Mouse (Mus musculus): ENCODE results near the gene Tmem253. TPM values are rescaled to one million over a fixed set of nuclear protein-coding genes. Genes with fewer than 3 reads are reported as not detected.

The Tmem253 gene
- polyA plus RNA-seq, 1 experiment from 2014 or later, result 0.39 TPM

GRCm38 (mm10) chr14:51994453-51994852 lies 21.0 kb upstream of the Tmem253 start:
- Histone ChIP-seq H3K9me3 (replicated peaks) (no peaks in the 10 kb centered on the region), H3K27me3 (replicated peaks) (no peaks in the 10 kb centered on the region), H3K27ac (no peak overlapping the region), H3K4me2 (no peak overlapping the region), H3K36me3 (peaks cover 91% of the 10 kb centered on the region), H3K4me3 (no peak overlapping the region), H3K9ac (no peak overlapping the region), H3K4me1 (peaks cover 22% of the 10 kb centered on the region)
- 76% methylated on average over 4 of the region's 4 CpGs for WGBS (ENCODE audit: insufficient replicate concordance)
- ATAC-seq, result no peak

GRCm38 (mm10) chr14:51995219-51995871 lies 20.1 kb upstream of the Tmem253 start:
- Histone ChIP-seq H3K4me2 (no peak overlapping the region), H3K4me1 (peaks cover 17% of the 10 kb centered on the region), H3K27ac (no peak overlapping the region), H3K9ac (no peak overlapping the region), H3K9me3 (replicated peaks) (no peaks in the 10 kb centered on the region), H3K36me3 (peaks cover 91% of the 10 kb centered on the region), H3K27me3 (replicated peaks) (no peaks in the 10 kb centered on the region), H3K4me3 (no peak overlapping the region)
- ATAC-seq, result no peak
- WGBS (ENCODE audit: insufficient replicate concordance), result 46% methylated on average over 12 of the region's 12 CpGs

GRCm38 (mm10) chr14:51996231-51996841 lies 19.1 kb upstream of the Tmem253 start:
- Histone ChIP-seq H3K36me3 (peaks cover 88% of the 10 kb centered on the region), H3K9ac (no peak overlapping the region), H3K4me1 (peaks cover 17% of the 10 kb centered on the region), H3K4me3 (no peak overlapping the region), H3K9me3 (replicated peaks) (no peaks in the 10 kb centered on the region), H3K4me2 (no peak overlapping the region), H3K27me3 (replicated peaks) (no peaks in the 10 kb centered on the region), H3K27ac (no peak overlapping the region)
- 84% methylated on average over 13 of the region's 13 CpGs for WGBS (ENCODE audit: insufficient replicate concordance)
- no peak for ATAC-seq

- no peak overlapping the region for H3K4me3 ChIP-seq
Observed at GRCm38 (mm10) chr14:51996866-51997265, 18.6 kb upstream of the Tmem253 start.

GRCm38 (mm10) chr14:51997483-51997882 lies 18.0 kb upstream of the Tmem253 start:
- H3K27ac ChIP-seq, result no peak overlapping the region
- 87% methylated on average over 14 of the region's 14 CpGs for WGBS (ENCODE audit: insufficient replicate concordance)
- no peaks in the 10 kb centered on the region for H3K9me3 ChIP-seq (replicated peaks)
- H3K36me3 ChIP-seq, result peaks cover 85% of the 10 kb centered on the region
- H3K9ac ChIP-seq, result no peak overlapping the region
- no peak overlapping the region for H3K4me2 ChIP-seq
- no peak overlapping the region for H3K4me3 ChIP-seq
- ATAC-seq, result no peak
- H3K27me3 ChIP-seq (replicated peaks), result no peaks in the 10 kb centered on the region
- peaks cover 17% of the 10 kb centered on the region for H3K4me1 ChIP-seq

More at GRCm38 (mm10) chr14:51996866-51997265, 18.6 kb upstream of the Tmem253 start:
- no peak for ATAC-seq
- no peak overlapping the region for H3K9ac ChIP-seq
- WGBS (ENCODE audit: insufficient replicate concordance), result 71% methylated on average over 17 of the region's 17 CpGs
- no peaks in the 10 kb centered on the region for H3K27me3 ChIP-seq (replicated peaks)
- peaks cover 85% of the 10 kb centered on the region for H3K36me3 ChIP-seq
- H3K4me1 ChIP-seq, result peaks cover 17% of the 10 kb centered on the region
- H3K9me3 ChIP-seq (replicated peaks), result no peaks in the 10 kb centered on the region
- no peak overlapping the region for H3K4me2 ChIP-seq
- H3K27ac ChIP-seq, result no peak overlapping the region

GRCm38 (mm10) chr14:52003981-52004495 lies 11.4 kb upstream of the Tmem253 start:
- H3K9me3 ChIP-seq (replicated peaks), result no peaks in the 10 kb centered on the region
- no peak for ATAC-seq
- no peak overlapping the region for H3K27ac ChIP-seq
- peaks cover 9% of the 10 kb centered on the region for H3K4me1 ChIP-seq
- H3K4me3 ChIP-seq, result no peak overlapping the region
- 57% methylated on average over 16 of the region's 16 CpGs for WGBS (ENCODE audit: insufficient replicate concordance)
- H3K4me2 ChIP-seq, result no peak overlapping the region
- peaks cover 87% of the 10 kb centered on the region for H3K36me3 ChIP-seq
- no peaks in the 10 kb centered on the region for H3K27me3 ChIP-seq (replicated peaks)
- H3K9ac ChIP-seq, result no peak overlapping the region

- H3K9ac ChIP-seq, result no peak overlapping the region
- no peak overlapping the region for H3K27ac ChIP-seq
- ATAC-seq, result no peak
Observed at GRCm38 (mm10) chr14:52005141-52005540, 10.3 kb upstream of the Tmem253 start.

GRCm38 (mm10) chr14:52005616-52006015 lies 9.8 kb upstream of the Tmem253 start:
- Histone ChIP-seq H3K27ac (no peak overlapping the region), H3K9ac (no peak overlapping the region), H3K27me3 (replicated peaks) (peaks cover 14% of the 10 kb centered on the region; the same call in 1 of the 2 replicates), H3K4me2 (no peak overlapping the region), H3K9me3 (replicated peaks) (no peaks in the 10 kb centered on the region), H3K4me1 (peaks cover 24% of the 10 kb centered on the region), H3K4me3 (no peak overlapping the region), H3K36me3 (peaks cover 80% of the 10 kb centered on the region)
- ATAC-seq, result no peak
- 80% methylated on average over 6 of the region's 6 CpGs for WGBS (ENCODE audit: insufficient replicate concordance)

More at GRCm38 (mm10) chr14:52005141-52005540, 10.3 kb upstream of the Tmem253 start:
- 72% methylated on average over 7 of the region's 7 CpGs for WGBS (ENCODE audit: insufficient replicate concordance)
- Histone ChIP-seq H3K4me2 (no peak overlapping the region), H3K36me3 (peaks cover 84% of the 10 kb centered on the region), H3K4me1 (peaks cover 19% of the 10 kb centered on the region), H3K4me3 (no peak overlapping the region), H3K9me3 (replicated peaks) (no peaks in the 10 kb centered on the region), H3K27me3 (replicated peaks) (peaks cover 10% of the 10 kb centered on the region; the same call in 1 of the 2 replicates)

GRCm38 (mm10) chr14:52006241-52006640 lies 9.2 kb upstream of the Tmem253 start:
- peaks cover 28% of the 10 kb centered on the region for H3K4me1 ChIP-seq
- no peak overlapping the region for H3K4me3 ChIP-seq
- H3K4me2 ChIP-seq, result no peak overlapping the region
- H3K36me3 ChIP-seq, result peaks cover 75% of the 10 kb centered on the region
- H3K27ac ChIP-seq, result no peak overlapping the region
- H3K27me3 ChIP-seq (replicated peaks), result peaks cover 14% of the 10 kb centered on the region; the same call in 1 of the 2 replicates
- H3K9ac ChIP-seq, result no peak overlapping the region
- H3K9me3 ChIP-seq (replicated peaks), result no peaks in the 10 kb centered on the region
- ATAC-seq, result no peak
- WGBS (ENCODE audit: insufficient replicate concordance), result 84% methylated on average over 8 of the region's 8 CpGs

- no peak for ATAC-seq
- H3K4me3 ChIP-seq, result no peak overlapping the region
- H3K36me3 ChIP-seq, result peaks cover 74% of the 10 kb centered on the region
- H3K9ac ChIP-seq, result no peak overlapping the region
- 92% methylated on average over 23 of the region's 23 CpGs for WGBS (ENCODE audit: insufficient replicate concordance)
- H3K4me1 ChIP-seq, result peaks cover 28% of the 10 kb centered on the region
- no peaks in the 10 kb centered on the region for H3K9me3 ChIP-seq (replicated peaks)
- peaks cover 14% of the 10 kb centered on the region; the same call in 1 of the 2 replicates for H3K27me3 ChIP-seq (replicated peaks)
- no peak overlapping the region for H3K4me2 ChIP-seq
- no peak overlapping the region for H3K27ac ChIP-seq
Observed at GRCm38 (mm10) chr14:52006771-52007170, 8.7 kb upstream of the Tmem253 start.

- H3K27ac ChIP-seq, result no peak overlapping the region
- H3K4me2 ChIP-seq, result peak overlapping the region; percentile 34
- peaks cover 56% of the 10 kb centered on the region for H3K36me3 ChIP-seq
- H3K27me3 ChIP-seq (replicated peaks), result peaks cover 14% of the 10 kb centered on the region; the same call in 1 of the 2 replicates
- H3K9me3 ChIP-seq (replicated peaks), result no peaks in the 10 kb centered on the region
- peak; percentile 76 for ATAC-seq
- H3K4me1 ChIP-seq, result peaks cover 31% of the 10 kb centered on the region
- no peak overlapping the region for H3K9ac ChIP-seq
- WGBS (ENCODE audit: insufficient replicate concordance), result 51% methylated on average over 38 of the region's 38 CpGs
- H3K4me3 ChIP-seq, result no peak overlapping the region
Observed at GRCm38 (mm10) chr14:52008321-52009203, 6.9 kb upstream of the Tmem253 start.
